Mouse (Mus musculus): ENCODE measurements around the gene Gfra4.

Gene Gfra4

GRCm38 (mm10) chr2:131042988-131043387 is at the start of gene Gfra4:
Gene Gfra4 (minus strand): TSS chr2:131043088.
- no peak for DNase-seq (ENCODE audit: extremely low spot score, low spot score)

DNA sequence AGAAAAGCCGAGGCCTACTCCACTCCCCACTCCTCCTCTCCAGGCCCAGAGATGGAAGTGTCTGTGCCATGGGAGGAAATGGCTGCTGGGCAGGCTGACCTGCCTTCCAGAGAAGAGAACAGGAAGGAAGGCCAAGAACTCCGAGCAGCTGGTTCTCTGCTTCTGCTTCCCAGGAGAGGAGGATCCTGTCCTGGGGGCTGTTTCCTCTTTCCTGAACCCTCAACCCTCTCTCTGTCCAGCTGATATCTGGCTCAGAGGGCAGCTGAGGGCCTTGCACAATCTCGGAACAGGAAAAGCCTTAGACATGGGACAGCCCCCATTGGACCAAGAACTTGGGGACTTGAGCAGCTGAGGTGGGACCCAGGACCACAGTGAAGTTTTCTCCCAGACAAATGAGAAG is 48.0 kb upstream of the Gfra4 start:
- no peak for DNase-seq (ENCODE audit: extremely low spot score, low spot score)

- DNase-seq (ENCODE audit: extremely low spot score, low spot score) = no peak
Measured at GRCm38 (mm10) chr2:131089634-131090033, 46.7 kb upstream of the Gfra4 start.

DNA sequence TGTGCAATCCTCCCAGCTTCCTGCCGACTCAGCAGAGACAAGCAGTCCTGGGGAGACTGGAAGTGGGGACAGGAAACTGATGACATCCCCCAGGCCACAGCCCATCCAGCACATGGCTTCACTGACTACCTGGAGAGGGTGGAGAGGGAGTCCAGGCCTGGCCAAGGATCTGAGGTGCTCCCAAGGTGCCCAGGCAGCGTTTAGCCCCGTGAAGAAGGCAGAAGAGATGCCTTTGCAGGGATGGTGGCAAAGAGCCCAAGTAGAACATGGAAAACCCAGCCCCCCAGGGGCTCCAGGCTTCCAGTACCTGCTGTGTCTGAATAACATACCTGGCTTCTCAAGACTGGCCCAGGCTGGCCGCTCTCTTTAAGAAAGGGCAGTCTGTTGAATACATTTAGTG is 45.7 kb upstream of the Gfra4 start:
- no peak for DNase-seq (ENCODE audit: extremely low spot score, low spot score)

GRCm38 (mm10) chr2:131086667-131087390 is 43.9 kb upstream of the Gfra4 start, which contains the start of gene Siglec1:
Gene Siglec1 (minus strand): TSS chr2:131086765.
- DNase-seq (ENCODE audit: extremely low spot score, low spot score) = no peak

- no peak for DNase-seq (ENCODE audit: extremely low spot score, low spot score)
Measured at GRCm38 (mm10) chr2:131084206-131084605, 41.3 kb upstream of the Gfra4 start.

- no peak for DNase-seq (ENCODE audit: extremely low spot score, low spot score)
Measured at GRCm38 (mm10) chr2:131080507-131080906, 37.6 kb upstream of the Gfra4 start.

DNA sequence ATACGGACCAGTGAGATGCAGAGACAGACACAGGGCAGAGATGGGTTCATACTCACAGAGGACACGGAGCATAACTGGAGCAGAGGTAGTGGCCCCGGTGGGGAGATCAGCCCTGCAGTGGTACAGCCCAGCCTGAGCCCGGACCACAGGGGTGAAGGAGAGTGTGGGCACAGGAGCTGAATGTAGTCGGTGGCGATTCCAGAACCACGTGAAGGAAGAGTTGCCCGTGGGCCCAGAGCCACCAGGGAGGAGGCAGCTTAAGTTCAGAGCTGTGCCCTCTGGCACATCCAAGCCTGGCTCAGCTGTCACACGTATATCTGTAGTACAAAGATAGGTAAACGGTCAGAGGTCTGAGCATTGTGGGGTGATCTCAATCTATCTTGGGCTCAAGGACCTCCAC is 29.6 kb upstream of the Gfra4 start:
- DNase-seq (ENCODE audit: extremely low spot score, low spot score) = no peak

GRCm38 (mm10) chr2:131067481-131067880 is 24.6 kb upstream of the Gfra4 start:
- DNase-seq (ENCODE audit: extremely low spot score, low spot score) = no peak

DNA sequence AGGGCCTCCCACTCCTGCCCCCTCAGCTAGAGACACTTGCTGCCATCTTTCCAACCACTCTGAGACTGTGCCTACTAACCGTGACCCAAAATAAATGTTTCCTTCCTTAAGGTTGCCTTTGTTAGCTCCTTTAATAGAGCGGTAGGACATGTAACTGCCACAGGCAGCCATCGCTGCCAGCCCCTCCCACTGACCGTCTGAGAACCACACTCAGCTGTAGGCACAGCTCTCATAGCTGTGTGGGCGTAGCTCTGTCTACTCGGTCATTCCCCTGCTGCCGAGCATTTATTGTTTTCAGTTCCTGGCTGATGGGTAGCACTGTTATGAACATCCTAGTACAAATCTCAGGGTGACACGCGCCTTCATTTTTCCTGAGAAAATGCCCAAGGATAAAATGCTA is 23.5 kb upstream of the Gfra4 start:
- no peak for DNase-seq (ENCODE audit: extremely low spot score, low spot score)

DNA sequence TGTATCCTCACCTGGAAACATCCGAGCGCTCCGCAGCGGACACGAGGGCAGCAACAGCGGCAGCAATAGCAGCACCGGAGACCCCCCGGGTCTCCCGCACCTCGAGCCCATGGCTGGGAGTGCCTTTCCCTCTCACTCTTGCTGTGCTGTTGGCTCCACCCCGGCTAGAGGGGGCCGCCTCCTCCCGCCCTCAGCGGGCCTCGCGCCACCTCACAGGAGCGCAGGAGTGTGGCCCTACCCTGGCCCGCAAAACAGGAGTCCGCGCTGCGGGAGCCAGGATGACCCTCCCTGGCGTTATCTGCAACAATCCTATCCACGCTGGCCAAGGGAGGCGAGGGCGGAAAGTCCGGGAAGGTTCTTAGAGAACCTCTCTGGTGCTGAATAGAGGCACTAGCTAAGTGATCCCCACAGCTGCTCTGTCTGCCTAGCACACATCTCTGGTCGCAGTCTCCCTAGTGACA is 20.5 kb upstream of the Gfra4 start, which contains the start of gene Adam33:
Gene Adam33 (minus strand): TSS at position 411 of the 461 bp plus-strand sequence.
- peak; percentile 29 for DNase-seq (ENCODE audit: extremely low spot score, low spot score)

DNA sequence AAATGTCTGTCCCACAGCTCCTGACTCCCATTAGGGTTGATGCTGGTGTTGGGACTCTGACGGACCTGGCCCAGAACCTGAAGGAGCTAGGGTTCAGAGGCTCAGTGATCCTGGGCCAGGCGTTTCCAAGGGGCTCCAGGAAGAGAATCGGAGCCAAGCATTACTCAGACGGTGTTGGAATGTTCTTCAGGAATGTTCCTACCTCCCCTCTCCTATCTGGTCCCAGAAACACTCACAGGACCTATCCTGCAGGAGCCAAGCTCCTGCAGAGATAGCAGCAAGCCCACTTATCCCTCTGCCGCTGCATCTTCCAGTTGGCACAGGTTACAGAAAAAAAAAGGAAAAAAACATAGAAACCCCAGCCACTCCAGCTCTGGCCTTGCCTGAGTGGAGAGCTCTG is 18.7 kb upstream of the Gfra4 start:
- DNase-seq (ENCODE audit: extremely low spot score, low spot score) = no peak

DNA sequence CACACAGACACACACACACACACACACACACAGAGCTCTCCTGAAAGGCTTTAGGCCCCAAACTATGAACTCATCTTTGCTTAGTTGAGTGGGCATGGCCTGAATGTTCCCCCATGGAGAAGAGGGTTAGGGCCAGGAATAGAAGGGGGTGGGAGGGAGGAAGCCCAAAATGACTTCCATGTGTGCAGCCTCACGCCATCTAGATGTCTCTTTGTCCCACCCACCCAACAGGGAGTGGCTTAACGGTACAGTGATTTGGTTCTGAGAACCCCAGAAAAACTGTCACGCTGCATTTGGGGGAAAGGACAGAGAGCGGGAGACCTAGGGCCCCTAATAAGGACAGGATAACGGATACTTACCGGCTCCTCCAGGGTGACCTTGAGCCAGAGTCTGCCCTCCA is 17.9 kb upstream of the Gfra4 start:
- no peak for DNase-seq (ENCODE audit: extremely low spot score, low spot score)

- no peak for DNase-seq (ENCODE audit: extremely low spot score, low spot score)
Measured at GRCm38 (mm10) chr2:131059781-131060540, 17.1 kb upstream of the Gfra4 start.

DNA sequence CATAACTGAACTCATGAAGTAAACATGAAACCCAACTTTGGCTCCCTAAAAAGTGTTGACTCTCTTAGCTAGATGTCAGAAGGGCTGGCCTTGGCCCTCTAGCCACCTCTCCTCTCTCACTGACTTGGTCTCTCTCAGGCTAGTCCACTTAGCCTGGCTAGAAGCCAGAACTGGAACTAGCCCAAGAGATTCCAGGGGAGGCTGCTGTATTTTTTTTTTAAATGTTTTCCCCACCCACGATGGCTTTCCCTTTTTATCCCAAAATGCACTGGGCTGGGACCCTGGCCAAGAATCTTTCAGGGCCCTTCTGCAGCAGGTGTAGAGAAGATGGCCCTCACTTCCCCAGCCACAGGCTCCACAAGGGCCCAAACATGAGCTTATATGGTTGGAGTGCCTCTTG is 16.5 kb upstream of the Gfra4 start:
- no peak for DNase-seq (ENCODE audit: extremely low spot score, low spot score)

- no peak for DNase-seq (ENCODE audit: extremely low spot score, low spot score)
Measured at GRCm38 (mm10) chr2:131058672-131059071, 15.8 kb upstream of the Gfra4 start.

GRCm38 (mm10) chr2:131056191-131056590 is 13.3 kb upstream of the Gfra4 start:
- peak; percentile 48 for DNase-seq (ENCODE audit: extremely low spot score, low spot score)

DNA sequence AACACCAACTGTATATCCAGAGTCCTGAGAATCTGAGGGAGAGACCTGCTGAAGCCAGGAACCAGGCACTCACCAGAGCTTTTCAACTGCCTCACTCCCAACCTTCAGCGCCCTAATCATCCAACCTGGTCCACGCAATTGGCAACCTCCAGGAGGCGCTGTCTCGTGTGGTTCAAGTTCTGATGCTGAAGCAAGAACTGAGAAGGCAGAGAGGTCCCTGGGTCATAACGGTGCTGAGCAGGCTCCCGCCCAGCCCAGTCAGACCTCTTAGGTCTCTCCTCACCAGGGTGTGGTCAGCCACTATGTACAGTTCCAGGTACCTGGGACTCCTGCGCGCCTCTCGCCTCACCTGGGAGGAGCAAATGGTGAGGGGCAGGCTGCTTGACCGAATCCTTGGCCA is 12.7 kb upstream of the Gfra4 start:
- DNase-seq (ENCODE audit: extremely low spot score, low spot score) = peak; percentile 75

GRCm38 (mm10) chr2:131054646-131055264 is 11.9 kb upstream of the Gfra4 start:
- DNase-seq (ENCODE audit: extremely low spot score, low spot score) = no peak

DNA sequence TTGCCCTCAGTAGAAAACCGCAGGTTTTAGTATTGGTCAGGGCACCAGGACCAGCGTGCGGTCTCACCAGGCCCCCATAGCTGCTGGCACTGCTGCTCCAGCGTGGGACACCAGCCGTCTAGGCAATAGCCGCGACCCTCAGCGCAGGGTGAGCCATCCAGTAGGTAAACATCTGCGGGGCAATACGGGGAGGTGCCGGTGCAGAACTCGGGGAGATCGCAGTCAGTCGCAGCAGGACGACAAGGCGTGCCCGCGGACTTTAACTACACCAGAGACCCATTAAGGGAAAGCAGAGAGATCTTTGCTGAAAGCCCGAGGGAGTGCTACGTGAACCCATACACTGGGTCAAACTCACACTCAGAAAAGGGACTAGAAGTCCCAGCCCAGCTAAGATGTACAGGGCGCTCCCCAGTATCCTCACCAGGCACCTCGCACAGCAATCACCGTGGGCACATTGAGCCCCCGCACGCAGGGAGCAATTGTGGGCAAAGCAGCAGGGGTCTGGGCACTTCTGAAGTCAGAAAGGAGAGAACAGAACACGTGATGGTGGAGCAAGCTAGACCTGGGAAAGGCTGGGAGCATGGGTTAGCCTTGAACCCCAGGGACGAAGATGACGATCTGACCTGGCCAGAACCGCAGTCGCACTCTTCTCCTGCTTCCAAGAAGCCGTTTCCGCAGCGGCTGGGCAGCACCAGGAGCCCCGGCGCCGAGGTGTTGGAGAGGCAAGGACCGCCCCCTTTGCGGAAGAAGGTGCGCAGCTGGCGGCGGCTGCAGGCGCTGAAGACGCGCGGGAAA is 11.2 kb upstream of the Gfra4 start:
- peak; percentile 57 for DNase-seq (ENCODE audit: extremely low spot score, low spot score)

DNA sequence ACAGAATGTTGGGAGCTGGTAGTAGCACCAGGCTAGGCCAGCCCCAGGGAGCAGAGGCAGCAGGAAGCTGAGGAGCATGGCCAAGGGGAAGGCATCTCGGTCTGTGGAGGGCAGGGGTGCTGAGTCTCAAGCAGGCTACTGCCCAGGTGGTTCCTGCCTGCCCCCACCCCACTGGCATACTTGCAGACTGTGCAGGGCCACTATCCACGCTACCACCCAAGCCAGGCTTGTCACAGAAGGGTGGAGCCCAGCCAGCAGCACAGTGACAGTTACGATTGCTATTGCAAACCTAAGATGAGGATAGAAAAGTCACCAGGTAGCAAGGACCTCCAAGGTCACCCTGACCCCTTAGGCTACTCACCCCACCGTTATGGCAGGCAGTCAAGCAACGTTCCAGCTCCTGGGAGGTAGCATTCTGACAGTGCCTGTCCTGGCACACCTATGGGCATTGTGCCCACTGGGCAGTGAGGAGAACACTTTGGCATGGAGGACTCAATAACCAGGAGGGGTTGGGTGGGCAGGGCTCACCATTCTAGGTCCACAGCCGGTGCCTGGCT is 10.1 kb upstream of the Gfra4 start:
- no peak for DNase-seq (ENCODE audit: extremely low spot score, low spot score)

All from neural tube, embryonic 10.5 days (tissue).